Mouse (Mus musculus) liver, embryonic 14.5 days (tissue): ENCODE data around the gene Tas1r3.

ENCODE experiments used
- CTCF ChIP-seq: IDR thresholded peaks from 2 replicates; pipeline ENCODE4 v1.5.1; 2016; ENCODE audit warnings: antibody characterized with exemption, low read depth, control low read depth
- EP300 ChIP-seq: IDR thresholded peaks from 2 replicates; pipeline ENCODE4 v1.6.1; 2016; ENCODE audit warnings: antibody characterized with exemption, low read depth

GRCm38 (mm10) chr4:155841003-155841454 is 22.1 kb downstream of the Tas1r3 start:
- peak; percentile 60 for TF ChIP-seq CTCF
- no peak for TF ChIP-seq EP300
